Mouse (Mus musculus) liver, embryonic 15.5 days (tissue): ENCODE measurements around the gene Nagk. TPM values are rescaled to one million over a fixed set of nuclear protein-coding genes. Genes with fewer than 3 reads are reported as not detected.

Experiments used
- ATAC-seq: fragments of 200-750 bp; cut with Nextera tagmentation; 2 replicates; pipeline ENCODE4 v1.8.0; 2017; ENCODE audit warnings: moderate number of reproducible peaks, mild to moderate bottlenecking, moderate library complexity; ENCODE audit not compliant: insufficient read depth
- H3K27ac ChIP-seq: fragments of 300-500 bp; sonication (generic); replicated peaks from 2 replicates; pipeline ENCODE4 v1.5.1; 2015; ENCODE audit warnings: mild to moderate bottlenecking, inconsistent platforms
- H3K27me3 ChIP-seq: fragments of 300-500 bp; sonication (generic); 2 replicates; pipeline ENCODE4 v1.6.1; 2015; ENCODE audit warnings: mild to moderate bottlenecking, inconsistent platforms
- H3K36me3 ChIP-seq: fragments of 300-500 bp; sonication (generic); replicated peaks from 2 replicates; pipeline ENCODE4 v1.6.1; 2015; ENCODE audit warnings: moderate library complexity, mild to moderate bottlenecking, inconsistent platforms
- H3K4me1 ChIP-seq: fragments of 300-500 bp; sonication (generic); replicated peaks from 2 replicates; pipeline ENCODE4 v1.6.1; 2015; ENCODE audit warnings: inconsistent platforms
- H3K4me2 ChIP-seq: fragments of 300-500 bp; sonication (generic); 2 replicates; pipeline ENCODE4 v1.6.1; 2015; ENCODE audit warnings: moderate library complexity, mild to moderate bottlenecking, inconsistent platforms
- H3K4me3 ChIP-seq: fragments of 300-500 bp; sonication (generic); replicated peaks from 2 replicates; pipeline ENCODE4 v1.5.1; 2015; ENCODE audit warnings: mild to moderate bottlenecking, inconsistent platforms
- H3K9ac ChIP-seq: fragments of 300-500 bp; sonication (generic); 2 replicates; pipeline ENCODE4 v1.6.1; 2015; ENCODE audit warnings: moderate library complexity, mild to moderate bottlenecking, inconsistent platforms
- H3K9me3 ChIP-seq: fragments of 300-500 bp; sonication (generic); replicated peaks from 2 replicates; pipeline ENCODE4 v1.6.1; 2016; ENCODE audit warnings: inconsistent platforms
- WGBS: fragments of 180-500 bp; shearing (Covaris S2); methylation state at CpG from one replicate; pipeline ENCODE4 v1.1.7; 2015; ENCODE audit warnings: mixed read lengths; ENCODE audit not compliant: insufficient replicate concordance; 5-methylcytosine and 5-hydroxymethylcytosine counted together
- polyA plus RNA-seq: library from polyadenylated mRNA; unstranded; fragments of >200 nt; fragmentation: Nextera tagmentation; extraction: Ambion mirVana; gene quantifications from 2 replicates; pipeline ENCODE4 v1.2.1, GENCODE M21; 2015

The Nagk gene
- polyA plus RNA-seq = 16.6 and 20.1 TPM in 2 replicates

- WGBS = under 1% methylated on average over 43 of the region's 43 CpGs
- Histone ChIP-seq H3K27me3 (peaks cover 8% of the 10 kb centered on the region), H3K36me3 (no peaks in the 10 kb centered on the region), H3K4me2 (peak within 1 kb of the TSS; percentile 83), H3K27ac (peak within 1 kb of the TSS; percentile 98), H3K4me3 (peak within 1 kb of the TSS; percentile 75), H3K9ac (peak within 1 kb of the TSS; percentile 51), H3K4me1 (peaks cover 32% of the 10 kb centered on the region), H3K9me3 (no peaks in the 10 kb centered on the region)
- ATAC-seq = peak; percentile 90
These were observed at the start of gene Nagk for GRCm38 (mm10) chr6:83794760-83795296. Nagk (plus strand) TSS chr6:83794982.

- ATAC-seq = no peak
- Histone ChIP-seq H3K36me3 (no peaks in the 10 kb centered on the region), H3K9me3 (no peaks in the 10 kb centered on the region), H3K4me3 (no peak overlapping the region), H3K9ac (no peak overlapping the region), H3K27ac (no peak overlapping the region), H3K27me3 (peaks cover 7% of the 10 kb centered on the region; the same call in 1 of the 2 replicates), H3K4me1 (peaks cover 7% of the 10 kb centered on the region; the same call in 1 of the 2 replicates), H3K4me2 (no peak overlapping the region)
- 30% methylated on average over 2 of the region's 2 CpGs for WGBS
These were observed 49.3 kb upstream of the Nagk start for GRCm38 (mm10) chr6:83745466-83745865.

- Histone ChIP-seq H3K4me3 (no peak overlapping the region), H3K36me3 (no peaks in the 10 kb centered on the region), H3K27me3 (peaks cover 32% of the 10 kb centered on the region), H3K4me2 (no peak overlapping the region), H3K9me3 (no peaks in the 10 kb centered on the region), H3K27ac (no peak overlapping the region), H3K9ac (no peak overlapping the region), H3K4me1 (no peaks in the 10 kb centered on the region)
- no peak for ATAC-seq
- WGBS = 60% methylated on average over 3 of the region's 3 CpGs
These were observed 45.5 kb upstream of the Nagk start for GRCm38 (mm10) chr6:83749286-83749685.

GRCm38 (mm10) chr6:83750171-83750684 lies 44.6 kb upstream of the Nagk start:
- no peak for ATAC-seq

GRCm38 (mm10) chr6:83756051-83756450 lies 38.7 kb upstream of the Nagk start:
- H3K27me3 ChIP-seq = peaks cover 80% of the 10 kb centered on the region
- no peak overlapping the region for H3K27ac ChIP-seq
- H3K4me2 ChIP-seq = no peak overlapping the region
- H3K9ac ChIP-seq = no peak overlapping the region
- H3K36me3 ChIP-seq = no peaks in the 10 kb centered on the region
- no peaks in the 10 kb centered on the region for H3K4me1 ChIP-seq
- WGBS = 64% methylated on average over 9 of the region's 9 CpGs
- H3K9me3 ChIP-seq = no peaks in the 10 kb centered on the region
- ATAC-seq = no peak
- no peak overlapping the region for H3K4me3 ChIP-seq

More at GRCm38 (mm10) chr6:83750171-83750684, 44.6 kb upstream of the Nagk start:
- H3K9me3 ChIP-seq = no peaks in the 10 kb centered on the region
- H3K27ac ChIP-seq = no peak overlapping the region
- H3K4me2 ChIP-seq = peak overlapping the region; percentile 13; the same call in 1 of the 2 replicates
- no peaks in the 10 kb centered on the region for H3K36me3 ChIP-seq
- no peak overlapping the region for H3K4me3 ChIP-seq
- no peaks in the 10 kb centered on the region for H3K4me1 ChIP-seq
- WGBS = 8% methylated on average over 11 of the region's 11 CpGs
- H3K9ac ChIP-seq = no peak overlapping the region
- H3K27me3 ChIP-seq = peaks cover 41% of the 10 kb centered on the region

- H3K4me2 ChIP-seq = peak within 1 kb of the TSS; percentile 56
- WGBS = 33% methylated on average over 6 of the region's 6 CpGs
- H3K4me1 ChIP-seq = peaks cover 11% of the 10 kb centered on the region; the same call in 1 of the 2 replicates
- no peaks in the 10 kb centered on the region for H3K9me3 ChIP-seq
- peak within 1 kb of the TSS; percentile 23 for H3K4me3 ChIP-seq
- no peak within 1 kb of the TSS for H3K27ac ChIP-seq
- peaks cover 72% of the 10 kb centered on the region for H3K27me3 ChIP-seq
- ATAC-seq = no peak
- peak within 1 kb of the TSS; percentile 4; the same call in 1 of the 2 replicates for H3K9ac ChIP-seq
- H3K36me3 ChIP-seq = no peaks in the 10 kb centered on the region
These were observed 32.4 kb upstream of the Nagk start, which contains the start of gene Ankrd53 for GRCm38 (mm10) chr6:83762344-83762743. Ankrd53 (plus strand) TSS chr6:83762644.

GRCm38 (mm10) chr6:83762880-83763431 lies 31.8 kb upstream of the Nagk start:
- Histone ChIP-seq H3K4me1 (peaks cover 11% of the 10 kb centered on the region; the same call in 1 of the 2 replicates), H3K4me3 (peak overlapping the region; percentile 23), H3K36me3 (no peaks in the 10 kb centered on the region), H3K9ac (peak overlapping the region; percentile 4; the same call in 1 of the 2 replicates), H3K27me3 (peaks cover 65% of the 10 kb centered on the region), H3K4me2 (peak overlapping the region; percentile 56), H3K27ac (no peak overlapping the region), H3K9me3 (no peaks in the 10 kb centered on the region)
- 0 out of 2 replicates have a peak, but pooled peaks have one; percentile 25 for ATAC-seq
- 3% methylated on average over 35 of the region's 35 CpGs for WGBS

GRCm38 (mm10) chr6:83766982-83767381 lies 27.8 kb upstream of the Nagk start:
- H3K4me1 ChIP-seq = peaks cover 11% of the 10 kb centered on the region; the same call in 1 of the 2 replicates
- no peak for ATAC-seq
- H3K9ac ChIP-seq = no peak overlapping the region
- no peaks in the 10 kb centered on the region for H3K9me3 ChIP-seq
- 60% methylated on average over 3 of the region's 3 CpGs for WGBS
- peaks cover 27% of the 10 kb centered on the region for H3K36me3 ChIP-seq
- H3K4me2 ChIP-seq = no peak overlapping the region
- peaks cover 32% of the 10 kb centered on the region for H3K27me3 ChIP-seq
- H3K4me3 ChIP-seq = no peak overlapping the region
- no peak overlapping the region for H3K27ac ChIP-seq

- no peak for ATAC-seq
- H3K9me3 ChIP-seq = no peaks in the 10 kb centered on the region
- no peak overlapping the region for H3K4me3 ChIP-seq
- no peak overlapping the region for H3K27ac ChIP-seq
- peaks cover 17% of the 10 kb centered on the region for H3K27me3 ChIP-seq
- H3K4me2 ChIP-seq = no peak overlapping the region
- no peak overlapping the region for H3K9ac ChIP-seq
- H3K4me1 ChIP-seq = peaks cover 2% of the 10 kb centered on the region; the same call in 1 of the 2 replicates
- peaks cover 39% of the 10 kb centered on the region for H3K36me3 ChIP-seq
- WGBS = 59% methylated on average over 5 of the region's 5 CpGs
These were observed 26.3 kb upstream of the Nagk start for GRCm38 (mm10) chr6:83768485-83768884.

GRCm38 (mm10) chr6:83774126-83774525 lies 20.7 kb upstream of the Nagk start:
- Histone ChIP-seq H3K4me2 (peak overlapping the region; percentile 86), H3K9me3 (no peaks in the 10 kb centered on the region), H3K4me3 (peak overlapping the region; percentile 92), H3K27ac (no peak overlapping the region), H3K36me3 (peaks cover 42% of the 10 kb centered on the region), H3K4me1 (peaks cover 28% of the 10 kb centered on the region), H3K9ac (peak overlapping the region; percentile 96), H3K27me3 (no peaks in the 10 kb centered on the region)
- ATAC-seq = no peak
- WGBS = 50% methylated on average over 8 of the region's 9 CpGs

- H3K9ac ChIP-seq = peak overlapping the region; percentile 96
- H3K4me2 ChIP-seq = peak overlapping the region; percentile 86
- under 1% methylated on average over 14 of the region's 14 CpGs for WGBS
- no peaks in the 10 kb centered on the region for H3K27me3 ChIP-seq
- peak; percentile 38 for ATAC-seq
- H3K36me3 ChIP-seq = peaks cover 34% of the 10 kb centered on the region
- H3K4me3 ChIP-seq = peak overlapping the region; percentile 92
- H3K4me1 ChIP-seq = peaks cover 28% of the 10 kb centered on the region
- no peaks in the 10 kb centered on the region for H3K9me3 ChIP-seq
- peak overlapping the region; percentile 92 for H3K27ac ChIP-seq
These were observed 19.8 kb upstream of the Nagk start for GRCm38 (mm10) chr6:83774781-83775563.
